Mouse (Mus musculus): Measurements from ENCODE around the gene Col18a1. TPM values are rescaled to one million over a fixed set of nuclear protein-coding genes. Genes with fewer than 3 reads are reported as not detected.

Col18a1 gene
- polyA plus RNA-seq, 1 experiment: 35.2 TPM

DNA sequence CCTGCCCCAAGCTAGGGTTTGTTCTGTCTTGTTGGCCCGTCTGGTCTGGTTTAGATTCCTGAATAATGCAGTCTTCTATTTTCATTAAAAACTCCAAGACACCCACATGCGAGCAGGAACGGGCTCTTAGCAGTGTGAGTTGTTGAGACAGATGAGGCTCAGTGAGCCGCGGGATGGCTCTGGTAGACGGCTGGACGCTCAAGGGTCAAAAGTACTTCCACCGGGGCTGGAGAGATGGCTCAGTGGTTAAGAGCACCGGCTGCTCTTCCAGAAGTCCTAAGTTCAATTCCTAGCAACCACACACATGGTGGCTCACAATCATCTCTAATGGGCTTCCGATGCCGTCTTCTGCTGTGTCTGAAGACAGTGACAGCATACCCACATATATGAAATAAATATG lies 46.9 kb downstream of the Col18a1 start:
- Histone ChIP-seq H3K36me3 (ENCODE audit: control insufficient read depth, insufficient read depth, low read length) (no peaks in the 10 kb centered on the region), H3K27me3 (ENCODE audit: control insufficient read depth, insufficient read depth, low read length) (no peaks in the 10 kb centered on the region), H3K27ac (ENCODE audit: insufficient read depth, low read depth, low read length) (no peak overlapping the region), H3K4me3 (ENCODE audit: low read depth, low read length) (no peak overlapping the region), H3K4me1 (ENCODE audit: control insufficient read depth, insufficient read depth, insufficient read length, low read length) (no peaks in the 10 kb centered on the region)
- TF ChIP-seq CTCF (IDR thresholded peaks at IDR 0.05; ENCODE audit: extremely low read depth, insufficient read length, insufficient replicate concordance, low read depth, low read length) (no peak), POLR2A (IDR thresholded peaks at IDR 0.05; ENCODE audit: low read depth, low read length) (no peak)
- WGBS: 85% methylated on average over 11 of the region's 11 CpGs

- Histone ChIP-seq H3K4me1 (ENCODE audit: control insufficient read depth, insufficient read depth, insufficient read length, low read length) (no peaks in the 10 kb centered on the region), H3K27ac (ENCODE audit: insufficient read depth, low read depth, low read length) (no peak overlapping the region), H3K36me3 (ENCODE audit: control insufficient read depth, insufficient read depth, low read length) (no peaks in the 10 kb centered on the region), H3K4me3 (ENCODE audit: low read depth, low read length) (no peak overlapping the region), H3K27me3 (ENCODE audit: control insufficient read depth, insufficient read depth, low read length) (no peaks in the 10 kb centered on the region)
- no peak for TF ChIP-seq POLR2A (IDR thresholded peaks at IDR 0.05; ENCODE audit: low read depth, low read length)
- TF ChIP-seq CTCF (IDR thresholded peaks at IDR 0.05; ENCODE audit: extremely low read depth, insufficient read length, insufficient replicate concordance, low read depth, low read length): no peak
- WGBS: 81% methylated on average over 1 of the region's 1 CpGs
Measured at GRCm38 (mm10) chr10:77118361-77118760, 48.0 kb downstream of the Col18a1 start.

GRCm38 (mm10) chr10:77116537-77117455 lies 49.6 kb downstream of the Col18a1 start:
- no peaks in the 10 kb centered on the region for H3K36me3 ChIP-seq (ENCODE audit: control insufficient read depth, insufficient read depth, low read length)
- TF ChIP-seq CTCF (IDR thresholded peaks at IDR 0.05; ENCODE audit: extremely low read depth, insufficient read length, insufficient replicate concordance, low read depth, low read length): no peak
- TF ChIP-seq POLR2A (IDR thresholded peaks at IDR 0.05; ENCODE audit: low read depth, low read length): no peak
- no peak overlapping the region; the same call in 1 of the 2 replicates for H3K27ac ChIP-seq (ENCODE audit: insufficient read depth, low read depth, low read length)
- H3K4me3 ChIP-seq (ENCODE audit: low read depth, low read length): no peak overlapping the region
- H3K27me3 ChIP-seq (ENCODE audit: control insufficient read depth, insufficient read depth, low read length): no peaks in the 10 kb centered on the region
- no peaks in the 10 kb centered on the region for H3K4me1 ChIP-seq (ENCODE audit: control insufficient read depth, insufficient read depth, insufficient read length, low read length)
- WGBS: 23% methylated on average over 4 of the region's 4 CpGs

GRCm38 (mm10) chr10:77113489-77114240 lies 52.7 kb downstream of the Col18a1 start:
- H3K27ac ChIP-seq (ENCODE audit: insufficient read depth, low read depth, low read length): no peak overlapping the region
- TF ChIP-seq POLR2A (IDR thresholded peaks at IDR 0.05; ENCODE audit: low read depth, low read length): no peak
- H3K4me3 ChIP-seq (ENCODE audit: low read depth, low read length): peak overlapping the region; percentile 1; the same call in 1 of the 2 replicates
- H3K36me3 ChIP-seq (ENCODE audit: control insufficient read depth, insufficient read depth, low read length): no peaks in the 10 kb centered on the region
- no peaks in the 10 kb centered on the region for H3K4me1 ChIP-seq (ENCODE audit: control insufficient read depth, insufficient read depth, insufficient read length, low read length)
- no peaks in the 10 kb centered on the region for H3K27me3 ChIP-seq (ENCODE audit: control insufficient read depth, insufficient read depth, low read length)
- 51% methylated on average over 19 of the region's 19 CpGs for WGBS

DNA sequence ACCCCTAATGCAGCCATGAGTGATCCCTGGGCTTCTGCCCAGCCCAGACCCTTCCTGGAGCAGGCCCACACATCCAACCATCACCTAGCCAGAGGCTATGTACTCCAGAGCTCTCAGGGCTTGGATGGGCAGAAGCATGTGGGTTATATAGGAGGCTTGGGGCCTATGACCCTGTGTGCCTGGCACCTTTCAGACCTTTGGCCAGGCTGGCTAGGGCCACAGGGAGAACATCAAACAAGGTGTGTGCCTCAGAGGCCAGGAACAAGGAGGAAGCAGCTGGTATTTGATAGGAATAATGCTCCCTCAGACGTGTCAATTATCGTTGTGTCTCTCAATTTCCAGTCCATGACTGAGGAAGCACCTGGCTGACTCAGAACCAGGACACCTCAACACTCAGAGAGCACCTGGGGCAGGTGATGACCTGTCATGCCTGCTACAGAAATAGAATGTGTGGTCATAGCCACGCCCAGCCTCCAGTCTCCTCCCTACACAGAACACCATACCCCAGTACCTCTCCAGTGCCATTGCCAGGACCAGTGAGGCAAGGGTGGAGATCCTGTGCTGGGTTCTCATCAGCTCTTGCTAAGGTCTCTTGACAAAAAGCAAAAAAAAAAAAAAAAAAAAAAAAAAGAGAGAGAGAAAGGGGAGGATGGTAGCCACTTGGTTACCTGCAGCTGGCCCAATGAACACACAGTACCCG lies 54.6 kb downstream of the Col18a1 start:
- WGBS: 35% methylated on average over 4 of the region's 4 CpGs
- H3K27me3 ChIP-seq (ENCODE audit: control insufficient read depth, insufficient read depth, low read length): no peaks in the 10 kb centered on the region
- H3K36me3 ChIP-seq (ENCODE audit: control insufficient read depth, insufficient read depth, low read length): no peaks in the 10 kb centered on the region
- TF ChIP-seq POLR2A (IDR thresholded peaks at IDR 0.05; ENCODE audit: low read depth, low read length) (no peak), CTCF (IDR thresholded peaks at IDR 0.05; ENCODE audit: extremely low read depth, insufficient read length, insufficient replicate concordance, low read depth, low read length) (no peak)
- no peaks in the 10 kb centered on the region for H3K4me1 ChIP-seq (ENCODE audit: control insufficient read depth, insufficient read depth, insufficient read length, low read length)
- no peak overlapping the region for H3K27ac ChIP-seq (ENCODE audit: insufficient read depth, low read depth, low read length)
- no peak overlapping the region for H3K4me3 ChIP-seq (ENCODE audit: low read depth, low read length)

DNA sequence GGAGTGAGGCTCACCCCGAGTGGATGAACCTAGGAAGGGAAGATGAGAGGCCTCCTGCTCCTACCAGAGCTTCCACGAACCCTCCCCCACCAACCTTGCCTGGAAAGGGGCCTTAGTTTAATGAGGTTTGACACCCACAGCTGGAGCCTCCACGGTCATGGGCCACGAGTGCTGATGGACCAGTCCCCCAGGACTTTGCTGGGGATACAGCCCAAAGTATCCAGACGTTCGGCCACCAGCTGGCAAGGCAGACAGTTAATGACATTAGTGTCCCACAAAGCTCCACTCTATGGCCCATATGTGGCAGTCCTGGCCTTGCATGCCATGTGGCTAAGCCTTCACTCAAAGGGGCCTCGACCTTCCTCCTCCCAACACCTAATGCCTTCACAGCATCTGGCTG lies 55.5 kb downstream of the Col18a1 start:
- Histone ChIP-seq H3K4me1 (ENCODE audit: control insufficient read depth, insufficient read depth, insufficient read length, low read length) (no peaks in the 10 kb centered on the region), H3K27me3 (ENCODE audit: control insufficient read depth, insufficient read depth, low read length) (no peaks in the 10 kb centered on the region), H3K4me3 (ENCODE audit: low read depth, low read length) (no peak overlapping the region), H3K36me3 (ENCODE audit: control insufficient read depth, insufficient read depth, low read length) (no peaks in the 10 kb centered on the region), H3K27ac (ENCODE audit: insufficient read depth, low read depth, low read length) (no peak overlapping the region)
- TF ChIP-seq CTCF (IDR thresholded peaks at IDR 0.05; ENCODE audit: extremely low read depth, insufficient read length, insufficient replicate concordance, low read depth, low read length) (no peak), POLR2A (IDR thresholded peaks at IDR 0.05; ENCODE audit: low read depth, low read length) (no peak)
- 73% methylated on average over 7 of the region's 7 CpGs for WGBS

Measured in small intestine, adult 2 months (tissue).